Mouse (Mus musculus) cerebellum, adult 2 months (tissue): Measurements from ENCODE around the gene Tmem14c. TPM values are rescaled to one million over a fixed set of nuclear protein-coding genes. Genes with fewer than 3 reads are reported as not detected.

Source experiments
- DNase-seq, 2 experiments: peaks; one replicate each; pipeline ENCODE4 v3.0.0; 2021
- H3K27ac ChIP-seq: fragments of 200-500 bp; 2 replicates; pipeline ENCODE4 v1.5.1; 2012; ENCODE audit warnings: low read length, control low read depth, inconsistent platforms; ENCODE audit not compliant: insufficient read depth
- H3K27me3 ChIP-seq: fragments of 200-500 bp; 2 replicates; pipeline ENCODE4 v1.6.1; 2012; ENCODE audit warnings: inconsistent platforms, mild to moderate bottlenecking, low read length, moderate library complexity; ENCODE audit not compliant: control insufficient read depth, insufficient read depth
- H3K4me1 ChIP-seq: fragments of 200-500 bp; 2 replicates; pipeline ENCODE4 v1.6.1; 2011; ENCODE audit warnings: low read length; ENCODE audit not compliant: control insufficient read depth, insufficient read depth
- H3K4me3 ChIP-seq: fragments of 200-500 bp; replicated peaks from 2 replicates; pipeline ENCODE3; 2011; ENCODE audit warnings: mild to moderate bottlenecking, low read depth, low read length, control low read depth; ENCODE audit not compliant: insufficient read depth
- CTCF ChIP-seq: fragments of 200-500 bp; IDR thresholded peaks from 2 replicates; pipeline ENCODE4 v1.5.1; 2011; ENCODE audit warnings: low read depth, mild to moderate bottlenecking, control low read depth, low read length, moderate library complexity, borderline replicate concordance; ENCODE audit not compliant: insufficient read depth
- POLR2A ChIP-seq: fragments of 200-500 bp; IDR thresholded peaks from 2 replicates; pipeline ENCODE4 v1.6.1; 2011; ENCODE audit warnings: low read length, control low read depth, borderline replicate concordance; ENCODE audit not compliant: insufficient read depth
- WGBS: fragments of 180-500 bp; shearing (Covaris S2); methylation state at CpG from one replicate; pipeline ENCODE4 v1.1.7; 2018; 5-methylcytosine and 5-hydroxymethylcytosine counted together
- polyA plus RNA-seq: library from polyadenylated mRNA; depleted of rRNA; stranded (reverse); fragments of >200 nt; gene quantifications from 2 replicates; pipeline ENCODE4 v1.2.3, GENCODE M21; 2012; rRNA removed

Tmem14c gene
- 61.7 and 62.7 TPM in 2 replicates for polyA plus RNA-seq

DNA sequence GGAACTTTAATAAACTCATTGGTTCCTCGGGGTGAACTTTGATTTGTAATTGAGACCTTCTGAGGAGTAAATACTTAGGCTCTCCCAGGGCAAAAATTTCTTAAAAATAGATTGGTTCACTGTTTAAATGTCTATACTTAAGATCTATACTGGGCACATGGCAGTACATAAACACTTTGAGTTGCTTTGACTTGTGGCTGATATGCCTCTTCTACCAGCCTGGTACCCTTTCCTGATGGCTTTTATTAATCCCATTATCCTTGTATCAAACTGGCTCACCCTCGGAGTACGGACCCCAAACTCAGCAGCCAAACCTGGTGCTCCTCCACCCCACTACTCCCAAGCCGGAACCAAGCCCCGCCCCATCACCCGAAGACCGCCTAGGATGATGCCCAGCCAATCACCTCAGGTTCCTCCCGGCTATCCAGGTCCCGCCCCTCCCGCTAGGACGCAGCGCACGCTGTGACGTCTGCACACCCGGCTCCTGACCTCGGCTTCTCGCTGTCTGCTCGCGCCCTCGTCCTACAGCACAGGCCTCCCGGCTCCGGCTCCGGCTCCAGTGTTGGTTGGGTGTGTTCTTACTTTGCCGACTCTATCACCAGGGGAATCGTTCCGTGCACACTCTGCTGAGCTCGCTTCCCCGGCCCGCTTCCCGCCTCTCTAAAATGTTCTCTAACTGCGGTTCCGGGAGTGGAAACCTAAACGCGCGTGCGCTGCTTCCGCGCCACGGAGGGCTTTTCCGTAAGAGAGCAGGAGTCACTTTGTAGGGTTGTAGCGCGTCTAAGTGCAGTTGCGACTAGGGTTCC, at the start of gene Tmem14c:
TSS of gene Tmem14c (plus strand) at position 464 of the 806 bp plus-strand sequence.
- Histone ChIP-seq H3K4me3 (peak within 1 kb of the TSS; percentile 80), H3K4me1 (peaks cover 10% of the 10 kb centered on the region), H3K27ac (peak within 1 kb of the TSS; percentile 67), H3K27me3 (no peaks in the 10 kb centered on the region)
- DNase-seq = peak; percentile 95 to 96
- TF ChIP-seq POLR2A = peak; percentile 92
- no peak for TF ChIP-seq CTCF
- WGBS = under 1% methylated on average over 43 of the region's 43 CpGs

DNA sequence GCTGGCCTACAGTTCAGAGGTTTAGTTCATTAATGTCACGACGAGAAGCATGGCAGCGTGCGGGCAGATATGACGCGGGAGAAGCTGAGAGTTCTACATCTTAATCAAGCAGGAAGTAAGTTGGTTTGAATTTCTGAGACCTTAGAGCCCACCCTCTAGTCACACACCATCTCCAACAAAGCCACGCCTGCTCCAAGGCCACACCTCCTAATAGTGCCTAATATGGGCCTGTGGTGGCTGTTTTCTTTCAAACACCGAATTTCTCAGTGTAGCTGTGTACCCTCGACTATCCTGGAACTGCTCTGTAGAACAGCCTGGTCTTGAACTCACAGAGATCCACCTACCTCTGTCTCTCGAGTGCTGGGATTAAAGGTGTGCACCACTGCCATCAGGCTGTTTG, 48.5 kb upstream of the Tmem14c start:
- TF ChIP-seq POLR2A = no peak
- TF ChIP-seq CTCF = no peak
- no peaks in the 10 kb centered on the region for H3K4me1 ChIP-seq
- no peak for DNase-seq
- H3K4me3 ChIP-seq = no peak overlapping the region
- WGBS = 89% methylated on average over 10 of the region's 10 CpGs
- H3K27me3 ChIP-seq = no peaks in the 10 kb centered on the region
- no peak overlapping the region for H3K27ac ChIP-seq

DNA sequence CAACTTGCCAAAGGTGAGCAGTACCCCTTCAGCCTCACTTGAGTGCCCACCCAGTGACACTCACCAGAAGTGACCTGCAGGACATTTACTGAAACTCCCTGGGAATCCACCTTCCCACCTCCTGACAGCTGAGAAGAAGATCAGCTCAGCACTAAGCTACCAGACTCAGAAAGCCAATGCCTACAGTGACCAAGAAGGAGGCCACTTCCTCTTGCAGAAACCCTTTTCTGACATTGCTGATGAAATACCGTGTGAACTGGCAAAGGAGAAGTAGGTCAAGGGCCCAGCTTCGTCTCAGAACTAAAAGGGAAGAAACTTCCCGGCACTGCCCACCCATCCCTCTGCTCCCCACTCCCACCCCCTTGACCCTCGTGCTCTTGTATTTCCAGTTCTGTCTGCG, 47.5 kb upstream of the Tmem14c start:
- TF ChIP-seq CTCF (no peak), POLR2A (no peak)
- Histone ChIP-seq H3K4me1 (no peaks in the 10 kb centered on the region), H3K27ac (no peak overlapping the region), H3K27me3 (no peaks in the 10 kb centered on the region), H3K4me3 (no peak overlapping the region)
- 78% methylated on average over 5 of the region's 5 CpGs for WGBS
- DNase-seq = no peak

- WGBS = 88% methylated on average over 4 of the region's 4 CpGs
- no peak for TF ChIP-seq POLR2A
- TF ChIP-seq CTCF = no peak
- no peak for DNase-seq
- H3K27me3 ChIP-seq = no peaks in the 10 kb centered on the region
- H3K4me3 ChIP-seq = no peak overlapping the region
- no peaks in the 10 kb centered on the region for H3K4me1 ChIP-seq
- H3K27ac ChIP-seq = no peak overlapping the region
Measured at GRCm38 (mm10) chr13:40969761-40970390, 46.2 kb upstream of the Tmem14c start.

DNA sequence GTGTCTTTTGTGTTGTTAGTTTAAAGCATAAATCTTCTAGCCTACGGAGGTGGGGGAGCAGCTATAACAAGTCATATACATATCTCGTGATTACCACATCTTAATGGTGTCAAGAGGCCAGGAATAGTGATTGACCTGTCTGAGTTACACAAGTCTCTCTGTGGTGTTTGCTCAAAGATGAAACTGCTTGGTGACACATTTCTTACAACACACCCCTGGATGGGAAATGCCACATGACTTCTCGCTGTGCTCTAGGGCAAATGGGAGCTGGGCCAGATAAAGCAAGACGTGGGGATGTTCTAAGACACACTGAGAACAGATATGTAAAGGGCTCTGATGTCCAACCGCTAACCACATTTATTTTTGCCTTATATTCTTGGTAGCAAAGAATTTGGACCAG, 44.8 kb upstream of the Tmem14c start:
- H3K27ac ChIP-seq = no peak overlapping the region

DNA sequence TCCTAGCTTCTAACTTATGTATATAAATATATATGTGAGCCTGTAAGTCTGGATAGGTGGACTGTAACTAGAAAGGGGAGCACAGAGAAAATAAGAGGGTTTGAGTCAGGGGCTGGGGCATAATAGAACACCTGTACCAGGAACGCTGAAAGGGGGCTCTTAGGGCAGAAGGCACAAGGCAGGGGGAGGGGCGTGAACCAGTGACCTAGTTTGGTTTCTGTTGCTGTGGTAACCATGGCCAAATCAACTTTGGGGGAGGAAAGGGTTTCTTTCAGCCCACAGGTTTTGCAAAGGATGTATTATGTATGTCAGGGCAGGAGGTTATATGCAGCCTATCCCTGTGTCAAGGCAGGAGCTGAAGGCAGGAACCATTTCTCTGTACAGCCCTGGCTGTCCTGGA, 44.3 kb upstream of the Tmem14c start:
- TF ChIP-seq CTCF = no peak
- 77% methylated on average over 2 of the region's 2 CpGs for WGBS
- DNase-seq = no peak
- H3K27ac ChIP-seq = no peak overlapping the region
- no peak overlapping the region for H3K4me3 ChIP-seq
- H3K4me1 ChIP-seq = no peaks in the 10 kb centered on the region
- no peaks in the 10 kb centered on the region for H3K27me3 ChIP-seq

More for the DNA sequence above, 44.8 kb upstream of the Tmem14c start:
- 85% methylated on average over 5 of the region's 5 CpGs for WGBS
- no peaks in the 10 kb centered on the region for H3K4me1 ChIP-seq
- no peaks in the 10 kb centered on the region for H3K27me3 ChIP-seq
- no peak overlapping the region for H3K4me3 ChIP-seq
- TF ChIP-seq POLR2A (no peak), CTCF (no peak)
- no peak for DNase-seq

- H3K27ac ChIP-seq = no peak overlapping the region
- no peak for TF ChIP-seq CTCF
- TF ChIP-seq POLR2A = no peak
- no peak for DNase-seq
Measured at GRCm38 (mm10) chr13:40972976-40973375, 43.1 kb upstream of the Tmem14c start.

DNA sequence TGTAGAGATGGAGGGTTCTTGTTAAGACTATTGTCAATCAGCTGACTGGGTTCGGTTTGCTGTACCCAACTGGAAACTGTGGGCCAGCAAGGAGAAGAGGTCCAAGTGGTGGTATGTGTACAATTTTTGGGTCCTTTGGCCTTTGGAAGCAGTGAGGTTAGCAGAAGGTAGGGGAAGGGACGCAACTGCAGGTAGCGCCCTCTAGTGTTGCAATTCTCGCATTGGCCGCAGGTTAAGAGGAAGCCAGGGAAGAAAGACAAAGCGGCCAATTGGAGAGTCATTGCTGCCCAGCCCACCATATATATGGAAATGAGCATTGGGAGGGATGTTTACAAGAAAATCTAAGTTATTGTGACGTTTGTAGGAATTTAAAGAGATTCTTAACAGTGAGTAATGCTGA, 38.5 kb upstream of the Tmem14c start:
- Histone ChIP-seq H3K27me3 (no peaks in the 10 kb centered on the region), H3K4me3 (no peak overlapping the region), H3K4me1 (no peaks in the 10 kb centered on the region), H3K27ac (no peak overlapping the region)
- TF ChIP-seq CTCF (peak; percentile 38; the same call in 1 of the 2 replicates), POLR2A (no peak)
- WGBS = 13% methylated on average over 7 of the region's 7 CpGs
- DNase-seq = peak in 1 of 2 experiments; percentile 13

More at GRCm38 (mm10) chr13:40972976-40973375, 43.1 kb upstream of the Tmem14c start:
- Histone ChIP-seq H3K27me3 (no peaks in the 10 kb centered on the region), H3K4me3 (no peak overlapping the region), H3K4me1 (no peaks in the 10 kb centered on the region)
- WGBS = 67% methylated on average over 5 of the region's 5 CpGs
